Mouse (Mus musculus) liver, embryonic 12.5 days (tissue): ENCODE results near the gene Dhfr. TPM values are rescaled to one million over a fixed set of nuclear protein-coding genes. Genes with fewer than 3 reads are reported as not detected.

Experiments used
- ATAC-seq: fragments of 200-750 bp; cut with Nextera tagmentation; 2 replicates; pipeline ENCODE4 v1.8.0; 2017; ENCODE audit warnings: moderate number of reproducible peaks, mild to moderate bottlenecking, moderate library complexity
- H3K27ac ChIP-seq: fragments of 300-500 bp; sonication (generic); 2 replicates; pipeline ENCODE4 v1.5.1; 2016; ENCODE audit warnings: mild to moderate bottlenecking
- H3K27me3 ChIP-seq: fragments of 300-500 bp; sonication (generic); replicated peaks from 2 replicates; pipeline ENCODE4 v1.6.1; 2016; ENCODE audit warnings: mild to moderate bottlenecking, moderate library complexity
- H3K36me3 ChIP-seq: fragments of 300-500 bp; sonication (generic); 2 replicates; pipeline ENCODE4 v1.6.1; 2016; ENCODE audit warnings: mild to moderate bottlenecking, moderate library complexity
- H3K4me1 ChIP-seq: fragments of 300-500 bp; sonication (generic); 2 replicates; pipeline ENCODE4 v1.6.1; 2016
- H3K4me2 ChIP-seq: fragments of 300-500 bp; sonication (generic); 2 replicates; pipeline ENCODE4 v1.6.1; 2016; ENCODE audit warnings: mild to moderate bottlenecking, moderate library complexity
- H3K4me3 ChIP-seq: fragments of 300-500 bp; sonication (generic); 2 replicates; pipeline ENCODE4 v1.5.1; 2016; ENCODE audit warnings: mild to moderate bottlenecking, moderate library complexity
- H3K9ac ChIP-seq: fragments of 300-500 bp; sonication (generic); 2 replicates; pipeline ENCODE4 v1.6.1; 2016; ENCODE audit warnings: mild to moderate bottlenecking, moderate library complexity
- H3K9me3 ChIP-seq: fragments of 300-500 bp; sonication (generic); replicated peaks from 2 replicates; pipeline ENCODE4 v1.6.1; 2016; ENCODE audit warnings: mild to moderate bottlenecking, moderate library complexity
- WGBS: fragments of 180-500 bp; shearing (Covaris S2); methylation state at CpG from one replicate; pipeline ENCODE4 v1.1.7; 2016; ENCODE audit not compliant: insufficient replicate concordance; 5-methylcytosine and 5-hydroxymethylcytosine counted together
- polyA plus RNA-seq: library from polyadenylated mRNA; unstranded; fragments of >200 nt; fragmentation: Nextera tagmentation; extraction: Ambion mirVana; gene quantifications from 2 replicates; pipeline ENCODE4 v1.2.1, GENCODE M21; 2016

Dhfr gene
- polyA plus RNA-seq, 1 experiment from 2014 or later, result 19.9 TPM

- H3K4me1 ChIP-seq, result no peaks in the 10 kb centered on the region
- H3K9me3 ChIP-seq, result no peaks in the 10 kb centered on the region
- no peaks in the 10 kb centered on the region for H3K36me3 ChIP-seq
- H3K27me3 ChIP-seq, result no peaks in the 10 kb centered on the region
- no peak overlapping the region for H3K4me3 ChIP-seq
- H3K4me2 ChIP-seq, result no peak overlapping the region
- WGBS, result 68% methylated on average over 11 of the region's 11 CpGs
- ATAC-seq, result no peak
- H3K27ac ChIP-seq, result no peak overlapping the region
- no peak overlapping the region for H3K9ac ChIP-seq
These were observed 44.2 kb downstream of the Dhfr start for GRCm38 (mm10) chr13:92398491-92399384.

- no peak overlapping the region for H3K4me2 ChIP-seq
- no peak overlapping the region for H3K27ac ChIP-seq
- 40% methylated on average over 2 of the region's 2 CpGs for WGBS
- no peaks in the 10 kb centered on the region for H3K27me3 ChIP-seq
- H3K9me3 ChIP-seq, result no peaks in the 10 kb centered on the region
- no peak overlapping the region for H3K4me3 ChIP-seq
- H3K36me3 ChIP-seq, result no peaks in the 10 kb centered on the region
- H3K9ac ChIP-seq, result no peak overlapping the region
- no peaks in the 10 kb centered on the region for H3K4me1 ChIP-seq
- no peak for ATAC-seq
These were observed 47.5 kb downstream of the Dhfr start for GRCm38 (mm10) chr13:92402063-92402462.

- 60% methylated on average over 3 of the region's 3 CpGs for WGBS
- no peaks in the 10 kb centered on the region for H3K36me3 ChIP-seq
These were observed 49.0 kb downstream of the Dhfr start for GRCm38 (mm10) chr13:92403496-92403895.

DNA sequence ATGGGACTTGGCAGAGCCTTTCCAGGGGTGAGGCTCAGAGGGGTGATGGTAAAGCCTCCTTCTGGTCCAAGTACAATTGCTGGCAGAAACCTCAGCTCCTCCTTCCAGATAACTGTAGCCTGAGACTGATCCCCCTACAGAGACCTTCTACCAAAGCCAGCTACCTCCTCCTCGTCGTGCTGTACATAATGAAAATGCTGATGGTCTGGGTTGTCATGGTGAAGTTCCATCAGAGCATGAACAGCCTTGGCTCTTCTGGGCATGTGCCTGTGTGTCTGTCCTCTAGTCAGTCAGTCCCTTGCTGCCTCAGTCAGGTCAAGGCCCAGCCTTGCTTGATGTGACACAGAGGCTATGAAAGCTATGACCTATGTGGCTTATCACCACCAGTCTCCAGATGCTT lies 56.0 kb downstream of the Dhfr start:
- ATAC-seq, result no peak
- Histone ChIP-seq H3K27ac (no peak overlapping the region), H3K9ac (no peak overlapping the region), H3K4me3 (no peak overlapping the region), H3K9me3 (no peaks in the 10 kb centered on the region), H3K4me1 (no peaks in the 10 kb centered on the region), H3K27me3 (no peaks in the 10 kb centered on the region), H3K4me2 (no peak overlapping the region), H3K36me3 (no peaks in the 10 kb centered on the region)
- 67% methylated on average over 2 of the region's 2 CpGs for WGBS

More at GRCm38 (mm10) chr13:92403496-92403895, 49.0 kb downstream of the Dhfr start:
- no peaks in the 10 kb centered on the region for H3K9me3 ChIP-seq
- H3K9ac ChIP-seq, result no peak overlapping the region
- no peak overlapping the region for H3K4me2 ChIP-seq
- no peak for ATAC-seq
- H3K4me3 ChIP-seq, result no peak overlapping the region
- H3K27me3 ChIP-seq, result no peaks in the 10 kb centered on the region
- no peak overlapping the region for H3K27ac ChIP-seq
- H3K4me1 ChIP-seq, result no peaks in the 10 kb centered on the region

- H3K4me1 ChIP-seq, result no peaks in the 10 kb centered on the region
- H3K27ac ChIP-seq, result no peak overlapping the region
- H3K4me2 ChIP-seq, result no peak overlapping the region
- no peak for ATAC-seq
- no peaks in the 10 kb centered on the region for H3K36me3 ChIP-seq
- H3K9me3 ChIP-seq, result no peaks in the 10 kb centered on the region
- no peak overlapping the region for H3K9ac ChIP-seq
- peaks cover 32% of the 10 kb centered on the region for H3K27me3 ChIP-seq
- H3K4me3 ChIP-seq, result no peak overlapping the region
- WGBS, result 70% methylated on average over 11 of the region's 11 CpGs
These were observed 65.1 kb downstream of the Dhfr start for GRCm38 (mm10) chr13:92419630-92420029.

DNA sequence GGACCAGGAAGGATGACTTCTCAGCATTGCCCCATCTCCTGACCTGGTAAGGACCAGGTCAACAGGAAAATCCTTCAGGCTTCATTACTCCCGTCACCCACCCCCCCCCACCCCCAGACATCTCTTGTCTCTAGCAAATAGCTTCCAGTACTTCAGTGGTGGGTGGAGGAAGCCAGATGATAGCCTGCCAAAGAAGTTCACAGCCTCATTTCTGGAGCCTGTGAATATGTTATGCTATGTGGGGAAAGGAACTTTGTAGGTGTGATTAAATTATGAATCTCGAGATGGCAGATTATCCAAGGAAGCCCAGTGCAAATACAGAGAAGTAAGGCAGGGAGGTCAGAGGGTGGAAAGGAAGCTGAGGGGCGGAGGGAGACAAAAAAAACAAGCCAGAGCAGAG lies 69.2 kb downstream of the Dhfr start:
- Histone ChIP-seq H3K4me2 (no peak overlapping the region), H3K27me3 (peaks cover 73% of the 10 kb centered on the region), H3K36me3 (no peaks in the 10 kb centered on the region), H3K27ac (no peak overlapping the region), H3K4me1 (peaks cover 14% of the 10 kb centered on the region), H3K4me3 (no peak overlapping the region), H3K9ac (no peak overlapping the region), H3K9me3 (no peaks in the 10 kb centered on the region)
- WGBS, result 42% methylated on average over 3 of the region's 3 CpGs
- ATAC-seq, result no peak

DNA sequence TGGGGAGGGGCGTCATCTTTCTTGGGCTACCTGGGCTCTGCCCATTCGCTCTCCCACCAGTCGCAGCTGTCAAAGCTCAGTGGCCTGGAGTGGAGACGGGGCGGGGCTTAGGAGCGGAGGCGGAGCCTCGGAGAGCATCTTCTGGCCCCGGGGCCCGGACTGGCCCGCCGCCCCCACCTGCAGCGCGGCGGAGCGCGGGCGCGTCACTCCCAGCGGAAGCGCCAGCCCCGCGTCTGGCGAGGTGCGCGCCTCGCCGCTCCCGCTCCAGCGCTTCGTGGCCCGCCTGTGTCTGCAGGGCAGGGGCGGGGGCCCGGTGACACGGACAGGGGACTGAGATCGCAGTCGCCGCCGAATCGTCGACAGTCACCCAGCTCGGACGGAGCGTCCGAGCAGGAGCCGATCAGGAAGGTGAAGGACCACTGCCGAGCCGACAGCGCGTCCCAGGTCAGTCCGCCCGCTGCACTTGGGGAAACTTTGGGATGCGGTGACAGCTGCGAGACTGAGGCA lies 71.3 kb downstream of the Dhfr start, which contains the start of gene Ankrd34b:
Gene Ankrd34b (plus strand): TSS at position 139 of the 507 bp plus-strand sequence.
- H3K27me3 ChIP-seq, result peaks cover 85% of the 10 kb centered on the region
- WGBS, result 1% methylated on average over 49 of the region's 54 CpGs
- H3K4me1 ChIP-seq, result peaks cover 14% of the 10 kb centered on the region
- no peak within 1 kb of the TSS for H3K27ac ChIP-seq
- no peaks in the 10 kb centered on the region for H3K36me3 ChIP-seq
- no peaks in the 10 kb centered on the region for H3K9me3 ChIP-seq
- peak within 1 kb of the TSS; percentile 72 for H3K4me2 ChIP-seq
- no peak within 1 kb of the TSS for H3K9ac ChIP-seq
- peak; percentile 52; the same call in 1 of the 2 replicates for ATAC-seq
- H3K4me3 ChIP-seq, result peak within 1 kb of the TSS; percentile 51

- peak overlapping the region; percentile 72 for H3K4me2 ChIP-seq
- peaks cover 84% of the 10 kb centered on the region for H3K27me3 ChIP-seq
- WGBS, result 3% methylated on average over 82 of the region's 92 CpGs
- peak overlapping the region; percentile 51 for H3K4me3 ChIP-seq
- no peaks in the 10 kb centered on the region for H3K9me3 ChIP-seq
- no peaks in the 10 kb centered on the region for H3K36me3 ChIP-seq
- H3K9ac ChIP-seq, result no peak overlapping the region
- no peak for ATAC-seq
- H3K27ac ChIP-seq, result no peak overlapping the region
- peaks cover 14% of the 10 kb centered on the region for H3K4me1 ChIP-seq
These were observed 71.9 kb downstream of the Dhfr start for GRCm38 (mm10) chr13:92426294-92427051.

GRCm38 (mm10) chr13:92427351-92427855 lies 72.9 kb downstream of the Dhfr start:
- peaks cover 14% of the 10 kb centered on the region for H3K4me1 ChIP-seq
- no peaks in the 10 kb centered on the region for H3K36me3 ChIP-seq
- ATAC-seq, result no peak
- H3K27ac ChIP-seq, result no peak overlapping the region
- H3K27me3 ChIP-seq, result peaks cover 75% of the 10 kb centered on the region
- 34% methylated on average over 4 of the region's 4 CpGs for WGBS
- H3K9ac ChIP-seq, result no peak overlapping the region
- no peaks in the 10 kb centered on the region for H3K9me3 ChIP-seq
- H3K4me2 ChIP-seq, result no peak overlapping the region
- H3K4me3 ChIP-seq, result no peak overlapping the region
